Mouse (Mus musculus) hindbrain, embryonic 11.5 days (tissue): ENCODE results near the gene Lemd2. TPM values are rescaled to one million over a fixed set of nuclear protein-coding genes. Genes with fewer than 3 reads are reported as not detected.
A peak's percentile ranks its signal among the peaks of the same experiment; 100 is the strongest.

Source experiments
- ATAC-seq: fragments of 200-750 bp; cut with Nextera tagmentation; 2 replicates; pipeline ENCODE4 v1.8.0; 2017; ENCODE audit warnings: mild to moderate bottlenecking, moderate TSS enrichment, moderate library complexity; ENCODE audit not compliant: low FRiP score
- DNase-seq: peaks from one replicate; pipeline ENCODE4 v3.0.0-alpha.2; 2015; ENCODE audit warnings: low spot score
- H3K27ac ChIP-seq: fragments of 300-500 bp; sonication (generic); 2 replicates; pipeline ENCODE4 v1.5.1; 2014; ENCODE audit warnings: mild to moderate bottlenecking, low read depth, low read length
- H3K27me3 ChIP-seq: fragments of 300-500 bp; sonication (generic); 2 replicates; pipeline ENCODE4 v1.6.1; 2014; ENCODE audit warnings: mild to moderate bottlenecking, low read length, moderate library complexity, mixed read lengths; ENCODE audit not compliant: control insufficient read depth, insufficient read depth
- H3K36me3 ChIP-seq: fragments of 300-500 bp; sonication (generic); 2 replicates; pipeline ENCODE4 v1.6.1; 2014; ENCODE audit warnings: mild to moderate bottlenecking, low read length, moderate library complexity, mixed read lengths; ENCODE audit not compliant: control insufficient read depth, insufficient read depth
- H3K4me1 ChIP-seq: fragments of 300-500 bp; sonication (generic); replicated peaks from 2 replicates; pipeline ENCODE4 v1.6.1; 2014; ENCODE audit warnings: low read length, mixed read lengths; ENCODE audit not compliant: control insufficient read depth, insufficient read depth
- H3K4me2 ChIP-seq: fragments of 300-500 bp; sonication (generic); replicated peaks from 2 replicates; pipeline ENCODE4 v1.6.1; 2014; ENCODE audit warnings: mild to moderate bottlenecking, low read depth, low read length
- H3K4me3 ChIP-seq: fragments of 300-500 bp; sonication (generic); 2 replicates; pipeline ENCODE4 v1.5.1; 2014; ENCODE audit warnings: low read depth, low read length
- H3K9ac ChIP-seq: fragments of 300-500 bp; sonication (generic); 2 replicates; pipeline ENCODE4 v1.6.1; 2014; ENCODE audit warnings: low read depth, low read length
- H3K9me3 ChIP-seq: fragments of 300-500 bp; sonication (generic); 2 replicates; pipeline ENCODE4 v1.6.1; 2016; ENCODE audit warnings: low read length; ENCODE audit not compliant: control insufficient read depth
- WGBS: fragments of 180-500 bp; shearing (Covaris S2); extraction: QIAGEN DNeasy Blood & Tissue Kit; methylation state at CpG from one replicate; pipeline ENCODE4 v1.1.7; 2014; 5-methylcytosine and 5-hydroxymethylcytosine counted together
- polyA plus RNA-seq: library from polyadenylated mRNA; unstranded; fragments of >200 nt; fragmentation: Nextera tagmentation; extraction: Ambion mirVana; gene quantifications from 2 replicates; pipeline ENCODE4 v1.2.1, GENCODE M21; 2014

The Lemd2 gene
- polyA plus RNA-seq, 1 experiment from 2014 or later, result 12.4 TPM

DNA sequence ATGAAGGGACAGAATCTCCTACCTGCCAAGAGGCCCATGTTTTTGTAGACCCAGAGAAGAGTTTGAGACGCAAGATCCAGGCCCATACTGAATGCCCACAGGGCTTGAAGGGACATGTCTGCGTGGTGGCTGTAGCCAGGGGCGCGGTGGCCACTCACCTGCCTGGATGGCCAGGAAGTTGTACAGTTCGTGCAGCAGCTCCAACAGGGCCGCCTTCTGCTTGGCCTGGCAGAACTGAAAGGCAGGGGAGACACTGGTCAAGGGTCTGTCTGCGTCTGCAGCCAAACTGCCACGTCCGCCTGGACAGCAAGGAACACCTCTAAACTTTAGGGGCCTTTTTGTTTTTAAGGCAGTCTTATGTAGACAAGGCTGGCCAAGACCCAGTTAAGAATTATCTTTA lies 5.1 kb downstream of the Lemd2 start:
- Histone ChIP-seq H3K4me2 (no peak overlapping the region), H3K36me3 (peaks cover 13% of the 10 kb centered on the region; the same call in 1 of the 2 replicates), H3K9ac (no peak overlapping the region), H3K27me3 (no peaks in the 10 kb centered on the region), H3K9me3 (no peaks in the 10 kb centered on the region), H3K4me1 (no peaks in the 10 kb centered on the region), H3K4me3 (no peak overlapping the region), H3K27ac (no peak overlapping the region)
- WGBS, result 97% methylated on average over 9 of the region's 9 CpGs
- DNase-seq, result no peak
- ATAC-seq, result no peak

DNA sequence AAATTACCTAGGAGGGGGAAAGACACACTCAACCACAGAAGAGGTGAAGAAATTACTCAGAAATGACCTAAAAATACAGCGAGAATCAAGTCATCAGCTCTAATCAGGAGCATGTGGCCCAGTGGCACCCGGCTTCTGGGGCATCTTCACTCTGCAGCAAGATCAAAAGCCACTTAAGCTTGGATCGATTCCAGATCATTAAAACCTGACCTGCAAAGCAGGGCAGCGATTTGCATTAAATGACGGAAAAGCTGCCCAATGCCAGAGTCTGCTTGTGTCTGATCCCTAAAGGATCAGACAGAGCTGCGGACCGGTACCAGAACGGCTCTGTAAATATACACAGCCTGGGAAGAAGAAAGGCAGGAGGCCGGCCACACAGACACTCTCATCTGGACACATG lies 8.1 kb downstream of the Lemd2 start:
- WGBS, result 75% methylated on average over 9 of the region's 9 CpGs
- 0 out of 2 replicates have a peak overlapping the region, but pooled peaks have one; percentile 4 for H3K27ac ChIP-seq
- H3K27me3 ChIP-seq, result no peaks in the 10 kb centered on the region
- H3K9ac ChIP-seq, result no peak overlapping the region
- no peaks in the 10 kb centered on the region for H3K9me3 ChIP-seq
- DNase-seq (no peak), ATAC-seq (no peak)
- H3K4me3 ChIP-seq, result no peak overlapping the region
- peaks cover 17% of the 10 kb centered on the region for H3K36me3 ChIP-seq
- no peak overlapping the region for H3K4me2 ChIP-seq
- no peaks in the 10 kb centered on the region; the same call in 1 of the 2 replicates for H3K4me1 ChIP-seq

DNA sequence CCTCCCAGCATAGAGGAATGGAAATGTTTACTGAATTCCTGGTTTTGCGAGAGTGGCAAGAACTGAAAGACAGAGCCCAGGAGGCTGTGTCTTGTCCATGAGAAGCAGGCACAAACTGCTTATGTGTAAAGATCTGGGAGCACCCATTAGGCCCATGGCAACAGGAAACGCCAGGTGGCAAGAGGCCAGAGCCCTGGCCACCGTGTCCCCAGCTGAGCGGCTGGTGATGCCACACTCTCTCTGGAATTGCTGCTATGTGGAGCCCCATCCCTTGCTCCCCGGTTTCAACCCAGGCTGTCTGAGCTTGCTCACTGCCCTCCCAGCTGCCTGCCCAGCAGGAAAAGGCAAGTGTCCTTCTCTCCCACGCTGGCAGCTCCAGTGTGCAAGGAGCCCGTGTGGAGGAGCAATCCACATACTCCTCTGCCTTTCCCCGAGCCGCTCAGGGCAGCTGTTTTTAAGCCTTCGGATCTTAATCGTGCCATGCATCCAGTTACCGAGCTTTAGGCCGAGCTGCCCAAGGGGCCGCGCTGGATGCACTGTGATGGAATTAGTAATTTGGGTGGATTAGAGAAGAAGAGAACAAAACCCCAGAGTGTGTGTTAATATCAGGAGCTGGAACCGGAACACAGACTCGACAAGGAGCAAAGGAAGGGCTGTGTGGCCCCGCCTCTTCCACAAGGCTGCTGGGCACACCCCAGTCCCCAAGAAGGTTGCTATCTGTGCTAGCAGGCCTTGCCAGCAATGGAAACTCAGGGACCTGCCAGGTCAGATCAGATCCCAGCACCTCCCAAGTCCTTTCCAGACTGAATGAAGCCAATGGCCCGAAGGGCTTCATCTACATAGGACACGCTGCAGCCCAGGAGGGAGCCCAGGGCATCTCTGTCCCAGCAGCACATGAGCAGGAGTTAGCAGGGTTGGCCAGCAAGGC lies 9.7 kb downstream of the Lemd2 start:
- Histone ChIP-seq H3K4me2 (no peak overlapping the region), H3K36me3 (peaks cover 10% of the 10 kb centered on the region), H3K27me3 (no peaks in the 10 kb centered on the region), H3K4me3 (no peak overlapping the region), H3K4me1 (no peaks in the 10 kb centered on the region; the same call in 1 of the 2 replicates), H3K9me3 (no peaks in the 10 kb centered on the region), H3K27ac (no peak overlapping the region), H3K9ac (no peak overlapping the region)
- 77% methylated on average over 20 of the region's 20 CpGs for WGBS
- DNase-seq, result no peak
- ATAC-seq, result no peak

DNA sequence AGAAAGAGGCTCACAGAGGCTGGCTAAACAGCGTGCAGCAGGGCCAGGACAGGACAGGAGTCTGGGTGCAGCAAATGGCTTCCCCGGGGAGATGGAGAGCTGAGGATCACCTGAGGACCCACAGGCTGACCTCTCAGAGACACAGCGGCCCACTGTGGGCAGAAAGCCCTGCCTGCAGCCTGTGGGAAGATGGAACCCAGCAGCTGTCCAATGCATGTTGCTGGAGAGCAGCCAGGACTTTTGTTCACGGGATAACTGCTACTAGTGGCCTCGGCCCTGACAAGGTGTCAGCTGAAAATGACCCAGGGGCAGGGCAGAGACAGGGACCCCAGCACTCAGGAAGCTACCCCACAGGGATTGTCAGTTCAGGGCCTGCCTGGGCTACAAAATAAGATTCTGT lies 12.5 kb downstream of the Lemd2 start:
- WGBS, result 86% methylated on average over 5 of the region's 5 CpGs
- Histone ChIP-seq H3K36me3 (peaks cover 9% of the 10 kb centered on the region; the same call in 1 of the 2 replicates), H3K4me1 (peaks cover 2% of the 10 kb centered on the region; the same call in 1 of the 2 replicates), H3K4me2 (no peak overlapping the region), H3K9me3 (no peaks in the 10 kb centered on the region), H3K4me3 (no peak overlapping the region), H3K9ac (no peak overlapping the region), H3K27ac (no peak overlapping the region), H3K27me3 (no peaks in the 10 kb centered on the region)
- DNase-seq, result no peak
- ATAC-seq, result no peak

DNA sequence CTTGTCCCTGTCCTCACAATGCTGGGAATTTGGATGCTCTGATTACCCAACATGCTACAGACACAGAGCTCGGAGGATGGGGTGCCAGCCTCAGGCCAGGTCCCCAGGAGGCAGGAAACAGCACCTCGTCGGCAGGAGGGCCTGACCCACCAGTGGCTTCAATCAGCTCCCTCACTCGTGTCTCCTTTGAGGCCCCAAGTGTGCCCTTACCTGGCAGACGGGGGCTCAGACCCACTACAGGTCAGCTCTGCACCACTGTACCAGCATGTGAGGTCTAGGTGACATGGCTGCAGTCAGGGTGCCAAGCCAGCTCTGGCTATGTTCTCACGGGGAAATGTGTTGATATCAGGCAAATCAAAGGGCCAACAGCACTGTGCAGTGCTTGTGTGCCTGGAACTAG lies 13.1 kb downstream of the Lemd2 start:
- H3K36me3 ChIP-seq, result peaks cover 9% of the 10 kb centered on the region; the same call in 1 of the 2 replicates
- no peak overlapping the region for H3K4me2 ChIP-seq
- H3K27me3 ChIP-seq, result no peaks in the 10 kb centered on the region
- H3K9ac ChIP-seq, result no peak overlapping the region
- H3K4me3 ChIP-seq, result no peak overlapping the region
- H3K4me1 ChIP-seq, result peaks cover 2% of the 10 kb centered on the region; the same call in 1 of the 2 replicates
- no peaks in the 10 kb centered on the region for H3K9me3 ChIP-seq
- H3K27ac ChIP-seq, result no peak overlapping the region
- 87% methylated on average over 6 of the region's 6 CpGs for whole genome bisulfite sequencing
- ATAC-seq, result no peak
- DNase-seq, result no peak

DNA sequence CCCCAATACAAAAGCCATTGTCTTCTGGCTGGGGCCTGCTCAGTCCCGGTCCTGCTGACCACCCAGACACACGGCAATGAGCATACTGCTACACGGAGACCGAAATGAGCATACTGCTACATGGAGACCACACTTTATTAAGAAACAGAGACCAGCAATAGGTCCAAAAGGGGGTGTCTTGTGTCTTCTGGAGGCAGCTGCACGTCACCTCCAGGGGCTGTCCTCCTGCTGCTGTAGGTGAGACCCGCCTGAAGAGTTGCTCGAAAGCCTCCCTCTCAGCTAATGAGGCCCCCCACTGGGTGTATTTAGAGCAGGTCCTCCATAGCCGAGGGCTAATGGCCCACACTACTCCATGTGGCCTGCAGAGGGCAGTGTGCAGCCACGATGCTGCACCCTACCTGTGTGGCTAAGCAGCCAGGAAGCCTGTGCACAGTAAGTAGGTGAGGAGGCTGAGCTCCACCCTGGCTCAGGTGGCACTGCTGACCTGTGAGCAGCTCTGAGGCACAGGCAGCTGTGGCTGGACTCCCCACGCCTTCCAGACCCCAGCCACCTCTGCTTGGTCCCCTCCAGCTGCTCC lies 14.5 kb downstream of the Lemd2 start:
- no peak overlapping the region for H3K9ac ChIP-seq
- 35% methylated on average over 10 of the region's 10 CpGs for WGBS
- DNase-seq (peak; percentile 80), ATAC-seq (peak; percentile 63; the same call in 1 of the 2 replicates)
- peaks cover 2% of the 10 kb centered on the region; the same call in 1 of the 2 replicates for H3K4me1 ChIP-seq
- peaks cover 9% of the 10 kb centered on the region; the same call in 1 of the 2 replicates for H3K36me3 ChIP-seq
- peak overlapping the region; percentile 17; the same call in 1 of the 2 replicates for H3K27ac ChIP-seq
- no peak overlapping the region for H3K4me2 ChIP-seq
- no peak overlapping the region for H3K4me3 ChIP-seq
- no peaks in the 10 kb centered on the region for H3K27me3 ChIP-seq
- H3K9me3 ChIP-seq, result no peaks in the 10 kb centered on the region

DNA sequence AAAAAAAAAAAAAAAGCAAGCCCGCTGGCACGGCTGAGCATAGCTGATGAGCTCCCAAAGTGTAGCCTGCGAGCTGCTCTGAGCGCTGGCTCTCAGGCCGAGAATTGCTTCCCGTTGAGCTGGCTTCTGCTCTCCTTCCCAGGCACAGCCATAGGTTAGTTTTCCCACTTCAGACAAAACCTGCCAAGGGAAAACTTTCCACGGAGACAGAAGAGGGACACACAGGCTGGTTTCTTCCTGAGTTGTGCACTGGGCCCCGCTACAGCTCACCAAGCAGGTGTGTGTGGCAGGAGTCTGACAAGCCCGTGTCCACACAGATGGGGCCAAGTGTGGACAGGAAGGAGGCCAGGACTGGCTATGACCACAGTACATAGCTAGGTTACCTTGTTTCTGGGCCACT lies 15.4 kb downstream of the Lemd2 start:
- 80% methylated on average over 9 of the region's 9 CpGs for WGBS
- H3K27ac ChIP-seq, result peak overlapping the region; percentile 17; the same call in 1 of the 2 replicates

DNA sequence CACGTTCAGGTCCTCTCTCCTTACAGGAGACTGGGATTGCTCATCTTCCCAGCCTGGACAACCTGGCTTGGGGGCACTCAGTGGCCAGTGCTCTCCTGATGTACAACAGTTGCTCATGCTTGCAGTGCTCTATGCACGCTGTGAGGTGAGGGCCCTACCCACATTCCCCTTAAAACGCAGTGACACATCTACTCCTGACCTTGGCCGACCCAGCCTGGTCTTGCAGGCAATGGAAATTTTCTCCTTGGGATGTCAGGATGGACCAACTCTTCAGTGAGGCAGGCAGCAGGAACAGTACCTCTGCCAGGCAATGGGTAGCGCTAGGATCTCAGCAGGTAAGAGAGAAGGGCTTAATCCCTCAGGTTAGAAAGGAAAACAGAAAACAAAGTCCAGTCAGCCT lies 17.2 kb downstream of the Lemd2 start:
- Histone ChIP-seq H3K9me3 (no peaks in the 10 kb centered on the region), H3K4me3 (no peak overlapping the region), H3K27me3 (no peaks in the 10 kb centered on the region), H3K9ac (no peak overlapping the region), H3K36me3 (peaks cover 6% of the 10 kb centered on the region; the same call in 1 of the 2 replicates), H3K27ac (no peak overlapping the region), H3K4me2 (no peak overlapping the region), H3K4me1 (peaks cover 2% of the 10 kb centered on the region; the same call in 1 of the 2 replicates)
- ATAC-seq (no peak), DNase-seq (no peak)
- WGBS, result 63% methylated on average over 5 of the region's 5 CpGs

More for the DNA sequence above, 15.4 kb downstream of the Lemd2 start:
- no peak overlapping the region for H3K4me3 ChIP-seq
- H3K27me3 ChIP-seq, result no peaks in the 10 kb centered on the region
- H3K36me3 ChIP-seq, result peaks cover 9% of the 10 kb centered on the region; the same call in 1 of the 2 replicates
- ATAC-seq (no peak), DNase-seq (no peak)
- H3K4me2 ChIP-seq, result no peak overlapping the region
- peaks cover 2% of the 10 kb centered on the region; the same call in 1 of the 2 replicates for H3K4me1 ChIP-seq
- no peak overlapping the region for H3K9ac ChIP-seq
- no peaks in the 10 kb centered on the region for H3K9me3 ChIP-seq
